Mouse (Mus musculus) layer of hippocampus, adult 18-20 months (tissue): ENCODE measurements at regions not wholly inside any gene's neighbourhood (a gene's known extent, or its start where the extent isn't known, plus 50 kb on each side); places are given as distances from the start of the nearest gene placed in this dataset.

Source experiments
- DNase-seq, 2 experiments: peaks; one replicate each; pipeline ENCODE4 v3.0.0; 2022; ENCODE audit warnings: low spot score in 2 of 2

- no peak for DNase-seq
Observed at GRCm38 (mm10) chr3:112985094-112985636, 273.5 kb downstream of the Amy2a5 start.

- DNase-seq = no peak
Observed at GRCm38 (mm10) chr3:112953403-112954050, 305.1 kb downstream of the Amy2a5 start.

- no peak for DNase-seq
Observed at GRCm38 (mm10) chr3:112952227-112952626, 306.4 kb downstream of the Amy2a5 start.

- DNase-seq = peak in 1 of 2 experiments; percentile 22
Observed at GRCm38 (mm10) chr3:112942036-112942626, 316.5 kb downstream of the Amy2a5 start.
